Mouse (Mus musculus): ENCODE measurements at regions not wholly inside any gene's neighbourhood (a gene's known extent, or its start where the extent isn't known, plus 50 kb on each side); places are given as distances from the start of the nearest gene placed in this dataset.

DNA sequence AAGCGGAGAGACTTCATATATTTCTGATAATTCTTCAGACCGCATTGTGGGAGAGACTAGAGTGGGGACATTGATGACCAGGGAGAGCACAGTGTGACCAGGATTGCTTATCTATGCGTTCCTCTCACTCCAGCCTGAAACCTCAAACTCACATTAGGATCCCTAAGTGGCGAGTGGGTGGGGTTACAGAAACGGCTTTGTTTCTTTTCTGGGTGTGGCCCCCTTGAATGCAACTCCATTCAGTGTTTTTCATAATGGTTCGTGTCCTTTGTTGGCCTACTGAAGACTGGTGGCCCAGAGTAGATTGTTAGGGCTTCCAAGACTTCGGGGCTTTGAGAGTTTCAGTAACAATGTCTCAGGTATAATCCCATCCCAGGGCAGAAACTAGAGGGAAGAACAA, 1512.1 kb downstream of the Slc22a22 start:
- no peak for ATAC-seq
- 75% methylated on average over 7 of the region's 7 CpGs for WGBS
- H3K36me3 ChIP-seq (ENCODE audit: control insufficient read depth, insufficient read depth, low read length): no peaks in the 10 kb centered on the region

DNA sequence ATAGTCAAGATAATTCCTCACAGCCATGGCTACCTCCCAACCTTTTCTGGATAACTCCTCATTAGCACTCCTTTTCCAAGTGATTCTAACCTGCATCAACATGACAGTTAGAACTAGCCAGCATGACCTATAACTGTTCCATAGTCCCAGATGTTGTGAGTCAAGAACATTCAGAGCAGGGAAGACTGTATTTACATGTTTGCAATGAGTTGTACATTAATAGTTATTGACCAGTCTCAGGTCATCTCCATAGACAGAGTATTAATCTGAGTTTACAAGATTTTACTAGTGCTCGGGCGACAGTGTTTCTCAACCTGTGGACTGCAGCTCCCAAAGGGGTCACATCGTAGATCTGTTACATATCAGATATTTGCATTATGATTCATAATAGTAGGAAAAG, 1515.3 kb downstream of the Slc22a22 start:
- H3K27me3 ChIP-seq (replicated peaks; ENCODE audit: control insufficient read depth, insufficient read depth, low read length): no peaks in the 10 kb centered on the region
- H3K9me3 ChIP-seq (ENCODE audit: control insufficient read depth, low read length): no peaks in the 10 kb centered on the region
- 90% methylated on average over 3 of the region's 3 CpGs for WGBS
- H3K4me1 ChIP-seq (ENCODE audit: control insufficient read depth, insufficient read depth, low read length): no peaks in the 10 kb centered on the region
- no peak overlapping the region for H3K27ac ChIP-seq (ENCODE audit: low read length)
- no peak overlapping the region for H3K4me2 ChIP-seq (ENCODE audit: low read depth, low read length)
- no peak for ATAC-seq
- H3K9ac ChIP-seq (ENCODE audit: low read depth, low read length): no peak overlapping the region
- H3K36me3 ChIP-seq (ENCODE audit: control insufficient read depth, insufficient read depth, low read length): no peaks in the 10 kb centered on the region
- no peak overlapping the region for H3K4me3 ChIP-seq (ENCODE audit: low read length)

More for the DNA sequence above, 1512.1 kb downstream of the Slc22a22 start:
- no peaks in the 10 kb centered on the region for H3K9me3 ChIP-seq (ENCODE audit: control insufficient read depth, low read length)
- no peaks in the 10 kb centered on the region for H3K4me1 ChIP-seq (ENCODE audit: control insufficient read depth, insufficient read depth, low read length)
- no peak overlapping the region for H3K4me3 ChIP-seq (ENCODE audit: low read length)
- H3K4me2 ChIP-seq (ENCODE audit: low read depth, low read length): no peak overlapping the region
- H3K27me3 ChIP-seq (replicated peaks; ENCODE audit: control insufficient read depth, insufficient read depth, low read length): no peaks in the 10 kb centered on the region
- no peak overlapping the region for H3K27ac ChIP-seq (ENCODE audit: low read length)
- H3K9ac ChIP-seq (ENCODE audit: low read depth, low read length): no peak overlapping the region
